Mouse (Mus musculus): ENCODE data around the gene Mxd1.

DNA sequence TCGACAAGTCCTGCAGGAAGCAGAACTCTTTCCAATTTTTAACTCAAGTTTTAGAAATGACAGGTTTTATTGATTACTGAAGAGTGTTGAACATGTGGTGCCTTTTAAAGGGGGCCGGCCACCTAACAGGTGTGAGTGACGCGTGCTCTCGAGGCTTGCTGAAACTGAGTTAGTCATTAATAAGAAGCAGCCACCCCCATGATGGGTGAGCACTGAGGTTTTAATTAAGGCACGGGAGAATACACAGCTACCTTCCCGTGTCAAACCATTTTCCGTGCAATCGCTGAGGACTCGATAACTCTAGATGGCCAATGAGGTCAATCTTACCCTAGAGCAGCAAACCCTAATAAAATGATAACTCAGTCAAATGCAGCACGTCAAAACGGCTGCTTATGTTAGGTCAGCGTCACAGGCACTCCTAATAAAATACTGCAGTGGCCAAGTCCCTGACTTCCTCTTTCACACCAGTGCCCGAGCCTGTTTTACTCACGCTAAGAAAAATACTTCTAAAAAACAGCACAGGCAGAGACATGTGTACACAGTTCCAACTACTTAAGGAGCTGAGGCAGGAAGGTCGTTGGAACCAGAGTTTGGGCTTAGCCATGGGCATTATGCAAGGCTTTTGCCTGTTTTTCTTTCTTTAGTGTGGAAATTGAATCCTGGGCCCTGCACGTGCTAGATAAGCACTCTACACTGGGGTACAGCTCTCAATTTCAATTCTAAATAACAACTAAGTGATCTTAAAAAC, 3.2 kb downstream of the Mxd1 start:
- no peak for TF ChIP-seq GATA1 (IDR thresholded peaks at IDR 0.05; ENCODE audit: low read length)
- no peak for TF ChIP-seq TAL1 (IDR thresholded peaks at IDR 0.05; ENCODE audit: low read length)
